12 mouse cellular contexts compared by ENCODE assay signal in the genomic region with DNA sequence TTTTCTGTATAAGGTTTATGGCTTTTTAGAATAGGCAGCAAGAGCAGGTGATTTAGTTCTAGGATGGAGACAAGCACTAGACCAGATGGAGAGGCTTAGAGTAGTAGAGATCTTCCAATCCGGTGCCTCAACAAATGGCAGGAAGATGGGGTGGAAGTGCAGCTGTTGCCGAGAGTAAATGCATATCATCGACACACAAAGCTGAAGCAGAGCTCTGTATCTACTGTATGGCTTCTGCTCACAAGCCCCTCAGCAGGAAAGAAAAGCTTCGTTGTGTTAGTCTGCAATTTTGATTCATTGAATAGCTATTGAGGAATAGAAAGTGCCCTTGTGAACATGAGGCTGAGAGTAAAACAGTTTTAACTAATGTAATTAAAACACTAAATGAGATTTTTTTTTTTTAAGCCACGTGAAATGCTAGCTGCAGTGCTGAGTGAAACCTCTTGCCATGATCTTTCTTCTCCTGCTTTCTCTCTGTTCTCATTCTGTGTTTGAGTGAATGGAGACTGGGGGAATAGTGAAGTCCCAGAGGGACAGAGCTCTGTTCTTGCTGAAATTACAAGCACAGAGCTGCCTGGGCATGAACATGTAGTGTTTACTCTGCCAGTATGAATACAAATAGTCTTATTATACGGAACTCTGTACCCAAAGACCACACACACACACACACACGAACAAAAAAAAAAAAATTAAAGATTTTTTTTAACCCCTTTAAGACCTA.
A peak's percentile ranks its signal among the peaks of the same experiment; 100 is the strongest.
DNase-seq lines count a peak whose midpoint lies in the region; ATAC-seq lines count a peak whose summit lies in the region.
"Had no signal": no experiment of that assay in that cellular context is flagged by ENCODE, and none has a peak within 500 bp of the region (broad histone marks: within the 10 kb centered on the region; RNA-seq: fewer than 3 reads in every experiment).

No protein-coding gene starts in this region.

- H3K36me3 ChIP-seq in forebrain, embryonic 15.5 days = peaks cover 3% of the 10 kb centered on the region; the same call in 1 of the 2 replicates
- peaks cover 7% of the 10 kb centered on the region; the same call in 1 of the 2 replicates for H3K36me3 ChIP-seq in midbrain, embryonic 15.5 days (replicated peaks)
- peaks cover 11% of the 10 kb centered on the region; the same call in 1 of the 2 replicates for H3K36me3 ChIP-seq in heart, embryonic 12.5 days

- no peak overlapping the region for H3K4me3 ChIP-seq in forebrain, embryonic 15.5 days
- no peak overlapping the region for H3K4me3 ChIP-seq in midbrain, embryonic 15.5 days
- no peak overlapping the region for H3K4me3 ChIP-seq in heart, embryonic 12.5 days
- H3K4me3 ChIP-seq: heart, embryonic 13.5 days; limb, embryonic 13.5 days had no signal

- H3K9ac ChIP-seq in forebrain, embryonic 15.5 days (replicated peaks) = no peak overlapping the region
- no peak overlapping the region for H3K9ac ChIP-seq in midbrain, embryonic 15.5 days
- H3K9ac ChIP-seq in heart, embryonic 12.5 days = no peak overlapping the region
- H3K9ac ChIP-seq: heart, embryonic 13.5 days; limb, embryonic 13.5 days had no signal

- no peak for ATAC-seq in forebrain, embryonic 15.5 days (replicated peaks)
- no peak for ATAC-seq in midbrain, embryonic 15.5 days (replicated peaks)
- no peak for ATAC-seq in heart, embryonic 12.5 days (ENCODE audit: insufficient number of reproducible peaks, low FRiP score)

- peak; percentile 8 to 16 for DNase-seq in layer of hippocampus, postnatal 14 days (ENCODE audit: low spot score in 2 of 2)
- DNase-seq in layer of hippocampus, adult 8-10 months (ENCODE audit: low spot score in 2 of 2) = no peak
- peak; percentile 14 for DNase-seq in brain, embryonic 18.5 days (ENCODE audit: low read depth, low spot score)
- DNase-seq in thymus, postnatal 0 days (ENCODE audit: low spot score) = no peak
- DNase-seq: cerebellum, postnatal 14 days; gastrocnemius, postnatal 10 days; kidney, postnatal 14 days had no signal

- no peaks in the 10 kb centered on the region for H3K9me3 ChIP-seq in forebrain, embryonic 15.5 days
- H3K9me3 ChIP-seq in midbrain, embryonic 15.5 days = no peaks in the 10 kb centered on the region
- H3K9me3 ChIP-seq in heart, embryonic 12.5 days (replicated peaks) = no peaks in the 10 kb centered on the region
- H3K9me3 ChIP-seq: heart, embryonic 13.5 days; limb, embryonic 13.5 days had no signal

- H3K27ac ChIP-seq in forebrain, embryonic 15.5 days (replicated peaks) = peak overlapping the region; percentile 50
- H3K27ac ChIP-seq in midbrain, embryonic 15.5 days = peak overlapping the region; percentile 71
- H3K27ac ChIP-seq in heart, embryonic 12.5 days (ENCODE audit: poor library complexity, severe bottlenecking) = no peak overlapping the region
- H3K27ac ChIP-seq: heart, embryonic 13.5 days; limb, embryonic 13.5 days had no signal

- H3K27me3 ChIP-seq in forebrain, embryonic 15.5 days = no peaks in the 10 kb centered on the region
- H3K27me3 ChIP-seq in midbrain, embryonic 15.5 days (replicated peaks) = no peaks in the 10 kb centered on the region
- no peaks in the 10 kb centered on the region for H3K27me3 ChIP-seq in heart, embryonic 12.5 days (replicated peaks)
- H3K27me3 ChIP-seq: heart, embryonic 13.5 days; limb, embryonic 13.5 days had no signal

- no peak overlapping the region for H3K4me2 ChIP-seq in forebrain, embryonic 15.5 days (replicated peaks)
- H3K4me2 ChIP-seq in midbrain, embryonic 15.5 days = no peak overlapping the region
- H3K4me2 ChIP-seq in heart, embryonic 12.5 days = no peak overlapping the region
- H3K4me2 ChIP-seq: heart, embryonic 13.5 days; limb, embryonic 13.5 days had no signal

- H3K4me1 ChIP-seq in forebrain, embryonic 15.5 days = peaks cover 12% of the 10 kb centered on the region
- H3K4me1 ChIP-seq in midbrain, embryonic 15.5 days = peaks cover 13% of the 10 kb centered on the region
- no peaks in the 10 kb centered on the region for H3K4me1 ChIP-seq in heart, embryonic 12.5 days (replicated peaks)
- H3K4me1 ChIP-seq: heart, embryonic 13.5 days; limb, embryonic 13.5 days had no signal

- 24% methylated on average over 7 of the region's 7 CpGs for WGBS in forebrain, embryonic 15.5 days
- WGBS in midbrain, embryonic 15.5 days = 32% methylated on average over 7 of the region's 7 CpGs
- 84% methylated on average over 7 of the region's 7 CpGs for WGBS in heart, embryonic 12.5 days

Comparison
In these comparisons a context has a peak if more than half of its experiments do, and no peak if none do; other contexts are left out.
1. DNase-seq: peak in layer of hippocampus, postnatal 14 days (2 of 2) and brain, embryonic 18.5 days (single experiment); none in layer of hippocampus, adult 8-10 months (0 of 2) and thymus, postnatal 0 days (single experiment).